Mouse (Mus musculus): ENCODE data around the gene 2010111I01Rik.

GRCm38 (mm10) chr13:63063706-63064105 lies 99.0 kb downstream of the 2010111I01Rik start:
- TF ChIP-seq CTCF (IDR thresholded peaks at IDR 0.05; ENCODE audit: borderline replicate concordance, insufficient read depth, low read length), result no peak
- TF ChIP-seq POLR2A (IDR thresholded peaks at IDR 0.05; ENCODE audit: low read depth, low read length), result no peak

Data from embryonic fibroblast, embryonic 13.5 days (primary cell).